Mouse (Mus musculus): ENCODE measurements around the gene Klre1. TPM values are rescaled to one million over a fixed set of nuclear protein-coding genes. Genes with fewer than 3 reads are reported as not detected.

Gene Klre1
- polyA plus RNA-seq, 1 experiment from 2014 or later: not detected

- 91% methylated on average over 6 of the region's 6 CpGs for WGBS
- ATAC-seq (ENCODE audit: insufficient number of reproducible peaks, low FRiP score, low TSS enrichment, low read depth) (no peak), DNase-seq (ENCODE audit: low spot score) (no peak)
- peaks cover 6% of the 10 kb centered on the region; the same call in 1 of the 2 replicates for H3K4me1 ChIP-seq (ENCODE audit: control insufficient read depth, insufficient read depth, low read length)
- peaks cover 9% of the 10 kb centered on the region; the same call in 1 of the 2 replicates for H3K36me3 ChIP-seq (ENCODE audit: control insufficient read depth, insufficient read depth, low read length)
- H3K4me3 ChIP-seq (ENCODE audit: low read depth, low read length): no peak overlapping the region
- no peaks in the 10 kb centered on the region for H3K27me3 ChIP-seq (ENCODE audit: control insufficient read depth, insufficient read depth, low read length)
- no peak overlapping the region for H3K9ac ChIP-seq (ENCODE audit: low read length)
- no peak overlapping the region for H3K4me2 ChIP-seq (ENCODE audit: low read depth, severe bottlenecking)
- H3K27ac ChIP-seq (replicated peaks; ENCODE audit: low read depth, low read length): no peak overlapping the region
- no peaks in the 10 kb centered on the region for H3K9me3 ChIP-seq (ENCODE audit: control insufficient read depth, low read length)
Observed at GRCm38 (mm10) chr6:129538555-129538954, 39.1 kb upstream of the Klre1 start.

- Histone ChIP-seq H3K9ac (ENCODE audit: low read length) (no peak overlapping the region), H3K36me3 (ENCODE audit: control insufficient read depth, insufficient read depth, low read length) (peaks cover 9% of the 10 kb centered on the region; the same call in 1 of the 2 replicates)
- WGBS: 89% methylated on average over 9 of the region's 9 CpGs
Observed at GRCm38 (mm10) chr6:129541931-129542330, 35.8 kb upstream of the Klre1 start.

GRCm38 (mm10) chr6:129542540-129542939 lies 35.2 kb upstream of the Klre1 start:
- no peak overlapping the region for H3K9ac ChIP-seq (ENCODE audit: low read length)
- H3K27me3 ChIP-seq (ENCODE audit: control insufficient read depth, insufficient read depth, low read length): no peaks in the 10 kb centered on the region
- no peak for ATAC-seq (ENCODE audit: insufficient number of reproducible peaks, low FRiP score, low TSS enrichment, low read depth)
- H3K27ac ChIP-seq (replicated peaks; ENCODE audit: low read depth, low read length): no peak overlapping the region
- DNase-seq (ENCODE audit: low spot score): no peak
- H3K4me2 ChIP-seq (ENCODE audit: low read depth, severe bottlenecking): no peak overlapping the region
- WGBS: 96% methylated on average over 3 of the region's 3 CpGs
- peaks cover 9% of the 10 kb centered on the region; the same call in 1 of the 2 replicates for H3K36me3 ChIP-seq (ENCODE audit: control insufficient read depth, insufficient read depth, low read length)
- no peak overlapping the region for H3K4me3 ChIP-seq (ENCODE audit: low read depth, low read length)
- no peaks in the 10 kb centered on the region for H3K9me3 ChIP-seq (ENCODE audit: control insufficient read depth, low read length)
- no peaks in the 10 kb centered on the region for H3K4me1 ChIP-seq (ENCODE audit: control insufficient read depth, insufficient read depth, low read length)

More at GRCm38 (mm10) chr6:129541931-129542330, 35.8 kb upstream of the Klre1 start:
- Histone ChIP-seq H3K27me3 (ENCODE audit: control insufficient read depth, insufficient read depth, low read length) (no peaks in the 10 kb centered on the region), H3K27ac (replicated peaks; ENCODE audit: low read depth, low read length) (no peak overlapping the region), H3K4me3 (ENCODE audit: low read depth, low read length) (no peak overlapping the region), H3K9me3 (ENCODE audit: control insufficient read depth, low read length) (no peaks in the 10 kb centered on the region), H3K4me1 (ENCODE audit: control insufficient read depth, insufficient read depth, low read length) (no peaks in the 10 kb centered on the region), H3K4me2 (ENCODE audit: low read depth, severe bottlenecking) (no peak overlapping the region)
- ATAC-seq (ENCODE audit: insufficient number of reproducible peaks, low FRiP score, low TSS enrichment, low read depth) (no peak), DNase-seq (ENCODE audit: low spot score) (no peak)

GRCm38 (mm10) chr6:129543709-129544606 lies 33.7 kb upstream of the Klre1 start:
- H3K4me3 ChIP-seq (ENCODE audit: low read depth, low read length): no peak overlapping the region
- 73% methylated on average over 6 of the region's 6 CpGs for WGBS
- no peak overlapping the region for H3K9ac ChIP-seq (ENCODE audit: low read length)
- H3K27ac ChIP-seq (replicated peaks; ENCODE audit: low read depth, low read length): no peak overlapping the region
- no peaks in the 10 kb centered on the region for H3K4me1 ChIP-seq (ENCODE audit: control insufficient read depth, insufficient read depth, low read length)
- peaks cover 9% of the 10 kb centered on the region; the same call in 1 of the 2 replicates for H3K36me3 ChIP-seq (ENCODE audit: control insufficient read depth, insufficient read depth, low read length)
- peak; percentile 73 for DNase-seq (ENCODE audit: low spot score)
- H3K27me3 ChIP-seq (ENCODE audit: control insufficient read depth, insufficient read depth, low read length): no peaks in the 10 kb centered on the region
- no peaks in the 10 kb centered on the region for H3K9me3 ChIP-seq (ENCODE audit: control insufficient read depth, low read length)
- no peak overlapping the region for H3K4me2 ChIP-seq (ENCODE audit: low read depth, severe bottlenecking)
- peak; percentile 76; the same call in 1 of the 2 replicates for ATAC-seq (ENCODE audit: insufficient number of reproducible peaks, low FRiP score, low TSS enrichment, low read depth)

- Histone ChIP-seq H3K4me3 (ENCODE audit: low read depth, low read length) (no peak overlapping the region), H3K4me1 (ENCODE audit: control insufficient read depth, insufficient read depth, low read length) (no peaks in the 10 kb centered on the region), H3K36me3 (ENCODE audit: control insufficient read depth, insufficient read depth, low read length) (no peaks in the 10 kb centered on the region), H3K27me3 (ENCODE audit: control insufficient read depth, insufficient read depth, low read length) (no peaks in the 10 kb centered on the region), H3K9me3 (ENCODE audit: control insufficient read depth, low read length) (no peaks in the 10 kb centered on the region), H3K27ac (replicated peaks; ENCODE audit: low read depth, low read length) (no peak overlapping the region), H3K9ac (ENCODE audit: low read length) (no peak overlapping the region), H3K4me2 (ENCODE audit: low read depth, severe bottlenecking) (no peak overlapping the region)
- 74% methylated on average over 2 of the region's 2 CpGs for WGBS
- no peak for DNase-seq (ENCODE audit: low spot score)
- ATAC-seq (ENCODE audit: insufficient number of reproducible peaks, low FRiP score, low TSS enrichment, low read depth): no peak
Observed at GRCm38 (mm10) chr6:129547277-129547676, 30.4 kb upstream of the Klre1 start.

- ATAC-seq (ENCODE audit: insufficient number of reproducible peaks, low FRiP score, low TSS enrichment, low read depth) (no peak), DNase-seq (ENCODE audit: low spot score) (no peak)
- Histone ChIP-seq H3K4me3 (ENCODE audit: low read depth, low read length) (no peak overlapping the region), H3K36me3 (ENCODE audit: control insufficient read depth, insufficient read depth, low read length) (no peaks in the 10 kb centered on the region), H3K9me3 (ENCODE audit: control insufficient read depth, low read length) (no peaks in the 10 kb centered on the region), H3K27me3 (ENCODE audit: control insufficient read depth, insufficient read depth, low read length) (no peaks in the 10 kb centered on the region), H3K27ac (replicated peaks; ENCODE audit: low read depth, low read length) (no peak overlapping the region), H3K4me2 (ENCODE audit: low read depth, severe bottlenecking) (no peak overlapping the region), H3K9ac (ENCODE audit: low read length) (no peak overlapping the region), H3K4me1 (ENCODE audit: control insufficient read depth, insufficient read depth, low read length) (no peaks in the 10 kb centered on the region)
- 76% methylated on average over 3 of the region's 3 CpGs for WGBS
Observed at GRCm38 (mm10) chr6:129548009-129548408, 29.7 kb upstream of the Klre1 start.

- ATAC-seq (ENCODE audit: insufficient number of reproducible peaks, low FRiP score, low TSS enrichment, low read depth) (no peak), DNase-seq (ENCODE audit: low spot score) (no peak)
- no peak overlapping the region for H3K27ac ChIP-seq (replicated peaks; ENCODE audit: low read depth, low read length)
Observed at GRCm38 (mm10) chr6:129557298-129558023, 20.2 kb upstream of the Klre1 start.

GRCm38 (mm10) chr6:129558946-129559640 lies 18.6 kb upstream of the Klre1 start:
- DNase-seq (ENCODE audit: low spot score) (peak; percentile 84), ATAC-seq (ENCODE audit: insufficient number of reproducible peaks, low FRiP score, low TSS enrichment, low read depth) (peak; percentile 67; the same call in 1 of the 2 replicates)
- no peaks in the 10 kb centered on the region for H3K36me3 ChIP-seq (ENCODE audit: control insufficient read depth, insufficient read depth, low read length)
- no peaks in the 10 kb centered on the region for H3K27me3 ChIP-seq (ENCODE audit: control insufficient read depth, insufficient read depth, low read length)
- 23% methylated on average over 12 of the region's 12 CpGs for WGBS
- no peak overlapping the region for H3K4me2 ChIP-seq (ENCODE audit: low read depth, severe bottlenecking)
- H3K4me1 ChIP-seq (ENCODE audit: control insufficient read depth, insufficient read depth, low read length): no peaks in the 10 kb centered on the region
- H3K27ac ChIP-seq (replicated peaks; ENCODE audit: low read depth, low read length): no peak overlapping the region
- no peak overlapping the region for H3K4me3 ChIP-seq (ENCODE audit: low read depth, low read length)
- no peaks in the 10 kb centered on the region for H3K9me3 ChIP-seq (ENCODE audit: control insufficient read depth, low read length)
- H3K9ac ChIP-seq (ENCODE audit: low read length): no peak overlapping the region

More at GRCm38 (mm10) chr6:129557298-129558023, 20.2 kb upstream of the Klre1 start:
- Histone ChIP-seq H3K9ac (ENCODE audit: low read length) (no peak overlapping the region), H3K27me3 (ENCODE audit: control insufficient read depth, insufficient read depth, low read length) (no peaks in the 10 kb centered on the region), H3K36me3 (ENCODE audit: control insufficient read depth, insufficient read depth, low read length) (no peaks in the 10 kb centered on the region), H3K9me3 (ENCODE audit: control insufficient read depth, low read length) (no peaks in the 10 kb centered on the region), H3K4me2 (ENCODE audit: low read depth, severe bottlenecking) (no peak overlapping the region), H3K4me3 (ENCODE audit: low read depth, low read length) (no peak overlapping the region), H3K4me1 (ENCODE audit: control insufficient read depth, insufficient read depth, low read length) (no peaks in the 10 kb centered on the region)

Data from limb, embryonic 11.5 days (tissue).